Mouse (Mus musculus) kidney, postnatal 14 days (tissue): Measurements from ENCODE around the gene Gm40193.
"Not testable (repeated sequence)": the region's sequence is repeated elsewhere in the genome, so short reads cannot be mapped to it uniquely, and the experiment has no call there.

Source experiments
- DNase-seq: peaks from one replicate; pipeline ENCODE4 v3.0.0; 2022; ENCODE audit warnings: mixed read lengths

Gm40193 gene

GRCm38 (mm10) chr11:70532839-70533238, at the start of gene Gm40193:
Gene Gm40193, minus strand, starts transcription at chr11:70532939.
- DNase-seq, result no peak

DNA sequence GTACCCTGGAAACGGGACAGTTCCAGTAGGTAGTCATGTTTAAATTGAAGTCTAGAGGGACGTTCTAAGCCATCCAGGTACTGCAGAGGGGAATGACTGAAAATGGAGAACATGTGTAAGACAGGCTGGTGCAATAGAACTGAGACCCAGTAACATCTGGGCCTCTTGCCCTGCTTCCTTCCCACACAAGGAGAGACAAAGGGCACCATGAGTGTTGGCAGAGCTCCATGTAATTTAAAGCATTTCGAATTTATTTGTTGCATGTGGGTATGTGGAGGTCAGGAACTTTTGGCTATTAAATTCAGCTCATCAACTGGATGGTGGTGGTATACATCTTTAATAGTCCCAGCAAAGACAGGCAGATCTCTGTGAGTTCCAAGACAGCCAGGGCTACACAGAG, 49.5 kb upstream of the Gm40193 start:
- no peak for DNase-seq

GRCm38 (mm10) chr11:70580921-70581320, 48.2 kb upstream of the Gm40193 start:
- DNase-seq, result no peak

- DNase-seq, result no peak
Observed at GRCm38 (mm10) chr11:70580358-70580720, 47.6 kb upstream of the Gm40193 start.

- DNase-seq, result no peak
Observed at GRCm38 (mm10) chr11:70579710-70580357, 47.1 kb upstream of the Gm40193 start.

DNA sequence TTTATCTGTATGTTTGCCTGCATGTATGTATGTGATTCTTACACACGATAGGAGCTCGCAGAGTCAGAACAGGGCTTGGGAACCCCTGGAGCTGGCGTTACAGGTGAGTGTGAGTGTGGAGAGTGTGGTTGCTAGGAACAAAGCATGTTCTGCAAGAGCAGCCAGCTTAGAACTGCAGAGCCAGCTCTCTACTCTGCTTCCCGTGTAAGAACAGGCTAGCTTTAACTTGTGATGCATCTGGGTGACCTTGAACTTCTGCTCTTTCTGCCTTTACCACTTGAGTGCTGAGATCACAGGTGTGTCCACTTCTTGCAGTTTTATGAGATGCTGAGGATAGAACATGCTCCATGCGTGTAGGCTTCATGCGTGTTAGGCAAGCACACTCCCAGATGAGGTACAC, 46.2 kb upstream of the Gm40193 start:
- DNase-seq, result no peak

- DNase-seq, result peak; percentile 44
Observed at GRCm38 (mm10) chr11:70577201-70577600, 44.5 kb upstream of the Gm40193 start.

- no peak for DNase-seq
Observed at GRCm38 (mm10) chr11:70573872-70574271, 41.1 kb upstream of the Gm40193 start.

GRCm38 (mm10) chr11:70572348-70572902, 39.7 kb upstream of the Gm40193 start:
- DNase-seq, result no peak

DNA sequence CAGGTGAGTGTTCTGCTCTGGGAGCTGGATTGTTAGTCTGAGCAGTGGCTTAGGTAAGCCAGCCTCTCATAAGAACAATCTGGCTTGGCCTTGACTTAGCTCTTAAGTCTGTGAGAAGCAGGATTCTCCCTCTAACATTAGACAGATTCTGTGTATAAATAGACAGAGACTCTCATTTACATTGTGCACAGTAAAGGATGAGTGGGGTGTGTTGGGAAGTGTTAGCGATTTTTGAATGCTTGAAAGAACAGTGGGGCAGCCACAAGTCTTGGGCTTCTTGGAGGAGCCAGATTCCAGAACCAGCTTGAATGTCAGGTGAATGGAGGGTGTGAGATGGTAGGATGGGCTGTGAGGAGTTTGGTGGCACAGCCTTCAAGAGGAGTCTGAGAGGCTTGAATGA, 38.9 kb upstream of the Gm40193 start:
- DNase-seq, result no peak

DNA sequence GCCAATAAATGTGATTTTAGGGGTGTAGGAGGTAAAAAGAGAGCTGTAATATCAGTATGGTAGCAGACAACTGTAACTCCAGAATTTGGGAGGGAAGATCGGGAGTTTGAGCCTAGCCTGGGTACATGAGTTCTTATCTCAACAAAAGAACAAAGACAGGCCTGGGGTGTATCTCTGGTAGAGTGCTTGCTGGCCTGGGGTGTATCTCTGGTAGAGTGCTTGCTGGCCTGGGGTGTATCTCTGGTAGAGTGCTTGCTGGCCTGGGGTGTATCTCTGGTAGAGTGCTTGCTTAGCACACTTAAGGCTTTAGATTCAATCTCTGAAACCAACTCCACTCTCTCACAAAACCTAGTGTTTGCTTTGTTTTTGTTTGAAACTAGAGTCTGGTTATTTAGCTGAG, 37.9 kb upstream of the Gm40193 start:
- DNase-seq, result not testable (repeated sequence)

- DNase-seq, result peak; percentile 37
Observed at GRCm38 (mm10) chr11:70566586-70566985, 33.8 kb upstream of the Gm40193 start.

DNA sequence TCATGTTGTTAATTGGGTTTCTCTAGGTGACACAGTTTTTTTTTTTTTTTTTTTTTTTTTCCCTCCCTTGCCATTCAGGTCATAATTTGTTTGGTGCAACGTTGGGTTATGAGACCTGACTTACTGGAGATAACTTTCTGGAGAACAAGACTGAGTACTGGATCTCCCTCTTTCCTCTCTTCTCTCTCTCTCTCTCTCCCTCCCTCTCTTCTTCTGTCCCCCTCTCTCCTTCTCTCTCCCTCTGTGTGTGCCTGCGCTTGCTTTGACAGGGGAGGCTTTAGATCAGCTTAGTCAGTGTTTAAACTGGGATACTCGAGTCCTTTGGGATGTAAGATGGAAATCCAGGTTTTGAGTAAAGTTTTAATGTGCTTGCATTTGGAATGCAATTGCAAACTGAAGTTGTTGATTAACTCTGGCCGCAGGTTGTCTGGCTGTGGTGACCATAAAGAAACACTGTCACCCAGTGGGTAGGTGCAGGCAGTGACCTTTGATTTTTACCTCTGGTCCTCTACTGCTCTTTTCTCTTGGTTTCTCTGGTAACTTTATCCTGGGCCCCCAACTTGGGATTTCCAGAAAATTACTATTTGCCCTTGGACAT, 31.6 kb upstream of the Gm40193 start:
- peak; percentile 76 for DNase-seq

DNA sequence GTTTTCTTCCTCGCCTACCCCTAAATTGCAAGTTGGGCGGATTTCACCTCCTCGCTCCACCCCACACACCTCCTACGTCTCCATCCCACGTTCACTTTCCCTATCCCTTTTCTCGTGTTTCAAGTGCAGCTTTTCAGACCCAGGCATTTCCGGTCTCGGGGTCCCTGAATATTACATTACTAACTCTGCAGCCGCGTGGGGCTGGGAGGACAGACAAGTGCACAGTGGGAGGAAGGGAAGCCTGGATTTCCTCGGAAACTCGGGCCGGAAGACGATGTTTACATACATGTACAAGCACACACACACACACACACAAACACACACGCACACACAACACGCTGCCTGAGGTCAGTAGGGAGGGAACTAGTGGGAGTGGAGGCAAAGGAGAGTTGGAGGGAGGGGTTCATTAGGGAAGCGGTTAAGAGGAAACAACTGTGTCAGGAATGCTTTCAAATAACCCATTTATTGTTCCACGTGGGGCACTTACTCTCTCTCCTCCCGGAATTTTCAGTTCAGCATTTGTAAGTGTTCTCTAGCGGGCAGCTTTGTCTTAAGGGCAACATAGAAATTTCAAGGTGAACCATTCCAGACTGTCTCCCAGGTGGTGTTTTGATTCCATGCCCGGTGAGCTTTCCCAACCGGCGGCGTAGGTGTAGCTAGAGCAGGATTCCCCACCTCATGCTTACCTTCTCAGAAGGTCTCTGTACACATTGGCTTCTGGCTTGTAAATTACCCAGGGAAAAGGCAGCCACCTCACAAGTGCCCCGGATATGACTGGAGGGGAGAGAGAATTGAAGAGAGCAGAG, 30.9 kb upstream of the Gm40193 start:
- peak; percentile 66 for DNase-seq

DNA sequence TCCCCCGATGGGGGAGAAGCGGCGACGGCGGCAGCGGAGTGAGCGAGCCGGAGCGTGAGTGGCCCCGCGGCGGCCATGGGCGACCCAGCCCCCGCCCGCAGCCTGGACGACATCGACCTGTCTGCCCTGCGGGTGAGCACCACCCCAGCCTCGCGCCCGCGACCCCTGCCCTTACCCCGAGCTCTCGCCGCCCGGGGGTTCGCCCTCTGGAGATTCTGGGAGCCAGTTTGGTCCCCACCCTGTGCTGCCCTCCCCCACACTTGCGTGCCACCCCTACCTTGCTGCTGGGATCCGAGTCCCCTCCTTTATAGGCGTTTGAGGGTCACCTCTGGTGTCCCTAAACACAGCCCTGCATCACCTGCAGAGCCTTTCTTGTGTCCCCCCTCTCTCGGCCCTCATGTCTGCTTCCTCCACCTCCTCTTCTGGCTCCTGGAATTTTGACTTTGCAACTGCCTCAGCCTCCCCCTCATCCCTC, 30.3 kb upstream of the Gm40193 start:
- no peak for DNase-seq

DNA sequence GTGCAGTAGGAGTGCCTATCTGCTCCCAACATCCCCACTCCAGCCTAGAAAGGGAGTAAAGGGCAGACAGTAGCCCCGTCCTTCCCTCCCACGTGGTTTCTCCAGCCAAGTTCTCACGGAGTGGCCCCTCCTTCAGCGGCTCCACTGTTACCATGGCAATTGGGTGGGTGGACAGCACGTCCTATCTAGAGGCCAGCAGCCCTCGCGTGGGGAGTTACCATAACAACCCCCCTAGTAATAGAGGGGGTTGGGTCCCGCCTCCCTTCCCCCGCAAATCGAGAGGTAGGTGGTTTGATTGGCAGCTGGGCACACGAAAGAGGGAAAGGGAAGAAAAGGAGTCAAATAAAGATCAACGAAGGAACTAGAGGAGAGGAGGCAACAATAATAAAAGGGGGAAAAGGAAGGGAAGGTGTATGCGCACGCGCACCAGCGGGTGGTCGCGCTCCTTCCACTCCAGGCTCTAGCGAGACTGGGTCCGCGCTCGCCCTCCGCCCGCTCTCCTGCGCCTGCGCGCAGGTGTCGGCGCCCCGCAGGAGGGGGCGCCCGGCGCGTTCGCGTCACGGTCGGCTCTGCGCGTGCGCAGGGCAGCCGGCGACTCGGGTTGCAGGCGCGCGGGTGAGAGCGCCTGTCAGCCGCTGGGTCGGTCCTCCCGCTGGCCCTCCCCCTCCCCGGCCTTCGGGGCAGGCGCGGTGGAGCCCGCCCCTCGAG, 29.7 kb upstream of the Gm40193 start, which contains the start of gene Mink1:
TSS of gene Mink1 (plus strand) at position 595 of the 708 bp plus-strand sequence.
- DNase-seq, result peak; percentile 95

GRCm38 (mm10) chr11:70561937-70562286, 29.2 kb upstream of the Gm40193 start:
- no peak for DNase-seq

DNA sequence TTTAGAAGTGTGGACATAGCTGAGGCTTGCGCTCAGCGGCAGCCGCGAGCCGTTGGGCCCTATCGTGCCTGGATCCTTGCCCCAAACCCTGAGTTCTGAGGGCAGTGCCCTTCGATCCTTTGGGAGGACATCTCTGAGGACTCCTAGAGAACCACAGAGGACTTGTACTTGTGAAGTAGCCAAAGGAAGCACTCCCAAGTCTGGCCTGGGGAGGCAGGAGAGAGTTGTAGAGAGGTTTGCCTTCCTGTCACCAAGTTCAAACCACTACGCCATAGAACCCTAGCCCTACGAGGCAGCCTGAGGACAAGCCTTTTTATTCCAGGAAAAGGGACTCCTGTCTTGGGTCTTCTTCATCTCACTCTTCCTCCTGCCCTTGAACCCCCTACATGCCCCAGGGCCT, 24.8 kb upstream of the Gm40193 start:
- DNase-seq, result no peak

GRCm38 (mm10) chr11:70553940-70554339, 21.2 kb upstream of the Gm40193 start:
- no peak for DNase-seq

DNA sequence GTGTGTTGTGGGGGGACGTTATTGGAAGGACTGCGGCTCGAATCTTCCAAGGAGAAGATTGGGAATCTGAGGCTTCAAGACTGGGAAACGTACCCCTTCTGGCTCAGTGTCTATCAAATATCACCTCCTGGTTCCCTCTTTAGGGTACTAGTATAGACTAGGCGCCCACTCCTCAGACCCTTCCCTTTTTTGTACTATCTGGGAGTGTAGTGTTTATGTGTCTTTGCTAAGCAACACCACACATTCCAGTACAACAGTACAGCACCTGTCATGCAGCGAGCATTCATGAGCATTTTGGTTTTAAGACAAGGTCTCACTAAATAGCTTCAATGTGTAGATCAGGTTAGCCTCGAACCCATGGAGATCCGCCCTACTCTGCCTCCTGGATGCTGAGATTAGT, 18.8 kb upstream of the Gm40193 start:
- no peak for DNase-seq

DNA sequence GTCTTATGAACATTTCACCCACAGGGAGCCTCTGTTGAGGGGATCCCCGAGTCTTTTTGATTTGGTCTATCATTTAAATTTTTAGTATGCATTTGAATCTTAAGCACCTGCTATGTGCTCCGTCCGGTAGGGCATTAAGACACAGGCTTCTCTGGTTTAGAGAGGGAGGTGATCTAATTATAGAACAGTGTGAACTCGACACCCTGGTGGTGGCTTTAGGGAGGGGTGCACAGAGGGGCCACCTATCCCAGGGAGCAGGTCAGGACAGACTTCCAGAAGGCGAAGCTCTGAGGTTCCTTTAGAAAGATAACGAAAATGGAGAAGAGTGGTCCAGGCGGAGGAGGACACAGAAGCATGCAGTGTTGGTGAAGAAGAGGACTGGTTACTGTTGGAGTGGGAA, 11.8 kb upstream of the Gm40193 start:
- no peak for DNase-seq

DNA sequence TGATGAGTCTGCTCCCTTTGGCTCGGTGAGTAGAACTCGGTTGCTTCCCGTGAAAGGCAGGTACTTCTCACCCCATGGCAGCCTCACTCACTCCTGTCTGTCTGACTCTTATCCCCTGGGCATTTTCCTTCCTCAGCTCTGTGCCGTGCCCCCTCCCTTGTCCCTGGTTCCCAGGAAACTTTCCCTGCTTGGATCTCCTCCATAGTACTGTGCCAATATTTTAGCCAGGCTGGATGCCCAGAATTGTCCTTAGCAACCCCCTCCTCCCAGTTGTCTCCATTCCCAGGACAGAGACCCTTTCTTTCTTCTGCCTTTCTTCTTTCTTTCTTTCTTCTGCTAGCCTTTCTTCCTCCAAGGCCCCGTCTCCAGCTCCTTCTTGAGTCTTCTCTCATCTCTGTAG, 8.7 kb upstream of the Gm40193 start:
- no peak for DNase-seq

DNA sequence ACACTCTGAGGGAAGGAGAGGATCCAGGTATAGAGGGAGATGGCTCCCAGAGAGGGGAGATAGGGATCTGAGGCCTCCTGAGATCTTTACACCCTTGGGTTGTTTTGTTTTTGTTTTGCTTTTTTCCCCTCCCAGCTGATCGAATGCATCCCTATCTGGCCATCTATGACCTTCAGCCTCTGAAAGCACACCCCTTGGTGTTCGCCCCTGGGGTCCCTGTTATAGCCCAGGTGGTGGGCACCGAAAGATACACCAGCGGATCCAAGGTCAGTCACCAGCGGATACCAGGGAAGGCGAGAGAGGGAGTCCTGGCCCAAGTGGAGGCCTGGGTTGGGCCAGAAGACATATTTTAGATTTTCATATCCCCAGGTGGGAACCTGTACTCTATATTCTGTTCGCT, 8.2 kb upstream of the Gm40193 start:
- DNase-seq, result no peak
